Mouse (Mus musculus): ENCODE data around the gene Hopx.

DNA sequence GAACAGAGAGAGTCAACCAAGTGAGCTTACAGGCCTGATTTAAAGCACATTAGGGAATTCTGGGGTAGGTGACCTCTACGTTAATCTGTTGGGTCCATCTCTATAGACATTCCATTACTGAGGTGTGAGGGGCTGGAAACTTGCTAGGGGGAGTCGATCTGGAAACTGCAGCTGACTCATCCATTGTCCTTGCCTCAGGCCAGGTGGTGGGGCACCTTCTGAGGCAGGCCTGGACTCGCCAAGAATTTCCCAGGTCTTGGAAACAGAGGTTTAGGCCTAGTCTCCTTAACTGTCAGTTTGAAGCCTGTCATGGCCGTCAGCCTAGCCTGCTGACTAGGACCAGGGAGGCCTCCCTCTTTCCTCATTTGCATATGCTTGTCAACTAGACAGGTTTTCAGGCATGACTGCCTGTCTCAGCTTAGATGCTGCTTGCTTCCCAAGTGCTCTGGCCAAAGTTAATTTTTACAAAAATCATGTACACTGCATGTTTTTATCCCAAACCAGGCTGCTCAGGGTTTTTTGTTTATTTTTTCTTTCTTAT lies 21.8 kb upstream of the Hopx start:
- TF ChIP-seq POLR2A (IDR thresholded peaks at IDR 0.05; ENCODE audit: low read depth, low read length) (no peak), CTCF (IDR thresholded peaks at IDR 0.05; ENCODE audit: extremely low read depth, insufficient read depth, insufficient read length, insufficient replicate concordance) (no peak)

All from spleen, adult 2 months (tissue).